Mouse (Mus musculus): ENCODE data around the gene Elk4.

Gene Elk4

DNA sequence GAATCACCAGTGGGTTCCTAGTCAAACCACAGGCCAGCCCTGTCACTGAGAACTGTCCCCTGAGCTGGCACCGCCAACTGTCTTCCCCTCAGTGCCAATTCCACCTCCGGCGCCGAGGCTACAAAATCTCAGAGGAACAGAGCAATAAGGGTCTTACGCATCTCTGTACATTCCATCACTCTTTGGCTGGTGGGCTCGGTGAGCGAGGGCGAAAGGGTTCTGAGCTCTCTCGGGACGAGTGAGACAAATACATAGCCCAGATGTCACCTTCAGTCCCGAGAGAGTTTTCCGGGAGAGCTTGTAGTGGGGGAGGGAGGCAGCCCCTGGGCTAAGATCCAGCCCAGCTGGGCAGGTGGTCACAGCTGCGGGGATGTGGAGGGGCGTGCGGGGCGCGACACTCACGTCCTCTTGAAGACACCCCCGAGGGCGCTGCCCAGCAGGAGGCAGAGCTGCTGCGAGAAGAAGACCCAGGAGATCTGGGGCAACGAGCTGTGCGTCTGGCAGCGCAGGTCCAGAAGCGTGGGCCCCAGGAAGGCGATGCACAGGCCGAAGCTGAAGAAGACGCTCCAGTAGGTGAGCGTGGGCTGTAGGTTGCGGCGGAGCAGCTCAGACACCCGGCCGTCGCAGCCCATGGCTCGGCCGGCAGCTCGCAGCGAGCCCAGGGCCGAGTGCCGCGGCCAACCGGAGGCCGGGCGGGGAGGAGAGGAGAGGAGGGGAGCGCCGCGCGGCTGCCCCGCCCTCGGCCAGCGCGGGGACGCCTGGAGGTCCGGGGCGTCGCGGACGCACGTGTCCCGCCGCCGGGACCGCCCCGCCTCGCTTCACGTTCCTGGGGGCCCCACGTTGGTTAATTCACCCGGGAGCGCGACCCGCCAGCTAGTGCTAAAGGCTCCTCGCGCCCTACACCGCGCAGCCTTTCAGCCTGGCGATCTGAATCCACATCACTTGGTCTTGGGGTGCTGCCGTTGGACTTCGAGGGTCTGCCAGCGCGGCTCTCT, 60.2 kb downstream of the Elk4 start, which contains the start of gene Mfsd4a:
Gene Mfsd4a, minus strand, starts transcription at position 802 of the 995 bp plus-strand sequence.
- DNase-seq, result peak; percentile 82

DNA sequence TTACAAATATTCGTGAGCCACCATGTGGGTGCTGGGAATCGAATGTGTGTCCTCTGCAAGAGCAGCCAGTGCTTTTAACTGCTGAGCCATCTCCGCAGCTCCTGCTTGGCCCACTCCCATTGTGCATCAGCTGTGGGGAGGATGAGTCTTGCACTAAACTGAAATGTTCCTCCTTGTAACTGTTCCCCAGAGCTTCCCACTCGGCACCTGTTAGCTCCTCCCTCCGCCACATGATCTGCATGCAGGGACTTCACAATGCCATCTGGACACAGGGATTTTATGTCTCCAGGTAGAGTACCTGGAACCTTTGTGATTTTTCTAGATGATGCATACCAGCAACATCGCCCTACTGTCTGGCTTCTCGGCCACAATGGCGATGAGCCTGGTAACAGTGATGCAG, 62.0 kb downstream of the Elk4 start:
- DNase-seq, result no peak

DNA sequence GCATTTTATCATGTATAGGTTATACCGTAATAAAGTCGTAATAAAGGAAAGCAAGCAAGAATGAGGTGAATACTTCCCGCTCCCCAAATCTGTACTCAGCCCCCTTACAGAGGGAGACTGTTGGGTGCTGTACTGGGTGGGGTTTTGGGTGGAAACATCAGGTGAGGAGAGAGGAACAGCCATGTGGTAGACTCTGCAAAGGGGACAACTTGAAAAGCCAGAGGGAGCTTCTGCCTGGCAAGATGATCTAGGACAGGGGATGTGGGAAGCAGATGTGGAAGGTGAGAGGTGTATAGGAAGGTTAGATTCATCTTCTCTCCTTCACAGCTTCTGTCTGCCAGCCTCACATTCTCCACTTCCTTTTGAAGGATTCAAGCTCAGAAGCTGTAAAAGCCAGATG, 63.3 kb downstream of the Elk4 start:
- no peak for DNase-seq

DNA sequence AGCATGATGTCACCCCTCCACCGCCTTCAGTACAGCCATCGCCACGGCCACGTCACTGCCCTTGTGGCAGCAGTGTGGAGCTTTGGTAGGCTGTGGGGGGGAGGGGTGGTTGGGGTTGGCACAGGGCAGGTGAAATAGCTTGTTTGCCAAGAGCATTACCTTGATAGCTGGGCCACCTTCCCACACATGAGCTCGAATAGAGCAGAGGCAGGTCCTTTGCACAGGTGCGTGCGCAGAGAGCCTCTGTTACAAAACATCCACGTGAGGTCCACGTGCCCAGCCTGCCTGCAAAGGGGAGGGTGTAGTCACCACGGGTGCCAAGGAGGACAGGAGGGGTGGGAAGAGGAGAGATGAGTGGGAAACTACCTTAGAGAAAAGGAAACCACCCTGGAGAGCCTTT, 68.2 kb downstream of the Elk4 start:
- DNase-seq, result no peak

DNA sequence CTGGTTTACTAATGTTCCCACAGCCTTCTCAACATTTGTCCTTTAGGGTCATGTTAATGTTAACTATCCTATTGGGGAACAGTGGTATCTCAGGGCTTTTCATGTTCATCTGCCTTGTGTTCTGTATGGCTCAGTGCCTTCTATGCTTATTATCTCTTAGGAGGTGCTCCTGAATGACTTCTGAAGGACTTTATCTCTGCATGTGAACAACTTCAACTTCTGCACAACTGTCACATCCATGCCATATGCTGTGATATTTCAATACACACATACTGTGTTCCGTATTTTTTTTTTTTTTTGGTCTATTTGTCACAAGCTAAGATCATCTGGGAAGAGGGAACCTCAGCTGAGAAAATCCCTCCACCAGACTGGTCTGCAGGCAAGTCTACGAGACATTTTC, 71.0 kb downstream of the Elk4 start:
- no peak for DNase-seq
